Mouse (Mus musculus) midbrain, embryonic 15.5 days (tissue): ENCODE measurements around the gene Hoxb3. TPM values are rescaled to one million over a fixed set of nuclear protein-coding genes. Genes with fewer than 3 reads are reported as not detected.

ENCODE experiments used
- ATAC-seq: fragments of 200-750 bp; cut with Nextera tagmentation; replicated peaks from 2 replicates; pipeline ENCODE4 v1.8.0; 2017; ENCODE audit warnings: moderate TSS enrichment
- H3K27ac ChIP-seq: fragments of 300-500 bp; sonication (generic); 2 replicates; pipeline ENCODE4 v1.5.1; 2015; ENCODE audit warnings: mild to moderate bottlenecking, inconsistent platforms
- H3K27me3 ChIP-seq: fragments of 300-500 bp; sonication (generic); replicated peaks from 2 replicates; pipeline ENCODE4 v1.6.1; 2015; ENCODE audit warnings: inconsistent platforms
- H3K36me3 ChIP-seq: fragments of 300-500 bp; sonication (generic); replicated peaks from 2 replicates; pipeline ENCODE4 v1.6.1; 2015; ENCODE audit warnings: inconsistent platforms
- H3K4me1 ChIP-seq: fragments of 300-500 bp; sonication (generic); 2 replicates; pipeline ENCODE4 v1.6.1; 2015; ENCODE audit warnings: inconsistent platforms
- H3K4me2 ChIP-seq: fragments of 300-500 bp; sonication (generic); 2 replicates; pipeline ENCODE4 v1.6.1; 2015; ENCODE audit warnings: inconsistent platforms, mild to moderate bottlenecking, moderate library complexity
- H3K4me3 ChIP-seq: fragments of 300-500 bp; sonication (generic); 2 replicates; pipeline ENCODE4 v1.5.1; 2015; ENCODE audit warnings: mild to moderate bottlenecking, inconsistent platforms
- H3K9ac ChIP-seq: fragments of 300-500 bp; sonication (generic); 2 replicates; pipeline ENCODE4 v1.6.1; 2015; ENCODE audit warnings: mild to moderate bottlenecking, inconsistent platforms
- H3K9me3 ChIP-seq: fragments of 300-500 bp; sonication (generic); 2 replicates; pipeline ENCODE4 v1.6.1; 2016; ENCODE audit warnings: inconsistent platforms
- WGBS: fragments of 180-500 bp; shearing (Covaris S2); methylation state at CpG from one replicate; pipeline ENCODE4 v1.1.7; 2015; ENCODE audit warnings: mixed read lengths; 5-methylcytosine and 5-hydroxymethylcytosine counted together
- polyA plus RNA-seq: library from polyadenylated mRNA; unstranded; fragments of >200 nt; fragmentation: Nextera tagmentation; extraction: Ambion mirVana; gene quantifications from 2 replicates; pipeline ENCODE4 v1.2.1, GENCODE M21; 2015

Gene Hoxb3
- polyA plus RNA-seq, 1 experiment from 2014 or later: not detected

DNA sequence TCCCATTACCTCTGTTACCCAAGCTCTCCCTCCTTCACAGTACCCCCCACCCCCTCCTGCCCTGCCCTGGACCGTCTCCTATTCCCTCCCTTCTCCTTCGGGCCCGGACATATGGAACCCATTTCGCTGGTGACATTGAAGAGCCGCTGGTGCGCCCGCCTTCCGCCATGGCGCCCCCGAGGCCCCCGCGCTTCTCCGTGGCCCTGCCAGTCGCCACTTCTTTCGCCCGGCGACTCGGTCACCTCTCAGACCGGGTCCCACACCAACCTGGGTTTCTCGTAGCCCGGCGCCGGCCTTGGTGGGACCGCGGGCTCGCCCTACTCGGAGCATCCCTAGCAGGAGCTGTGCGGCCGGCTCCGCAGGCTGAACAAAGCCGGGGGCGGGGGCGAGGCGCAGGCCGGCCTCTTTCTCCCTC is 9.5 kb downstream of the Hoxb3 start:
- Histone ChIP-seq H3K27me3 (peaks cover 99% of the 10 kb centered on the region), H3K9me3 (no peaks in the 10 kb centered on the region), H3K36me3 (no peaks in the 10 kb centered on the region), H3K9ac (no peak overlapping the region), H3K27ac (no peak overlapping the region), H3K4me3 (no peak overlapping the region), H3K4me2 (no peak overlapping the region), H3K4me1 (no peaks in the 10 kb centered on the region; the same call in 1 of the 2 replicates)
- no peak for ATAC-seq
- under 1% methylated on average over 35 of the region's 35 CpGs for WGBS

DNA sequence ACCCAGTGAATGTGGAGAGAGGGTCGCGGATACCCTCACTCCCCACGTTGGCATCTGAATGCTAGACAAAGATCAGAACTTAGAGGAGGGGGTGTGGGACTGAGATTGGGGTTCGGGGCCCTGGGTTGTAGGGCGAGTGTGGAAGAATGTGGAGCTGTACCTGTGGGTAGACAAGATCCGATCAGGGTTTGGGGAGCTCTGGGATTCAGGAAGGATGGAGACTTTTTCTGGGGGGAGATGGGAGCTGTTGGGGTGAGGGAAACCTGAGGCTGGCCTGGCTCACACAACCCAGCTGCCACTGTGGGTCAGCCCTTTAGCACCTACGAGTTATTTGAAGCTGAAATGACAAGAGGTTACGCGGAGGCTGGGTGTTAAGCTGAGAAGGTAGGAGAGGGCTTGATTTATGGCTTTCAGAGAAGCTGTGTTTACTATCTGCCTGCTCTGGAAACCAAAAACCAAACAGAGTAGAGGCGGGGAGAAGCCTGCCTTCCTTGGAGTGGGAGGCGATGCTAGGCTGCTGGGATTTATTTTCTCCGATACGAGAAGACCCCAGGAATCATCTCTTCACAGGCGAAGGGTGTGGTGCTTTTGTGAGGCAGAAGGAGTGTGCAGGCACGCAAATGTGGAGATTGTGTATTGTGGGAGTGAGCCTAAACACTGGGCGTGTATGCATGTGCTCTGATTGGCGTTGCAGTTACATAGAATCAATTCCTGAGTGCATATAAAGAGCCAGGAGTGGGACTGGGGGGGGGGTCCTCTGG is 10.3 kb downstream of the Hoxb3 start:
- Histone ChIP-seq H3K4me2 (no peak overlapping the region), H3K4me3 (no peak overlapping the region), H3K27me3 (peaks cover 99% of the 10 kb centered on the region), H3K9me3 (no peaks in the 10 kb centered on the region), H3K9ac (no peak overlapping the region), H3K36me3 (no peaks in the 10 kb centered on the region), H3K27ac (no peak overlapping the region), H3K4me1 (no peaks in the 10 kb centered on the region; the same call in 1 of the 2 replicates)
- no peak for ATAC-seq
- WGBS: 3% methylated on average over 17 of the region's 17 CpGs

DNA sequence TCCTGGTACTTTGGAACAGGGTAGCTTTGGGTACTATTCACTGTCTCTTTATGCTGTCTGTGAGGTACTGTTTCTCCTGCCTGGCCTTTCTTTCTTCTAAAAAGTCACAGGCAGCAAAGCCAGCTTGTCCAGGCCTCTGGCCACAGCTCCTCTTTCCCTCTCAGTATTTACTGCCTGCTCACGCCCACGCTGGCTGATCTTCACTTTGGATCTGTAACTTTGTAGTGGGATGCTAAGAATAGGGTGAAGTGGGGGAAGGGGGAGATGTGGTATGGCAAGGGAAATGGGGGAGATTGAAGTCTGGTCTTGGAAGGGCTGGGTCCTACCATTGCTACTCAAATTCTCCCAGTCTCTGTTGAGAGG is 10.9 kb downstream of the Hoxb3 start:
- no peak for ATAC-seq
- Histone ChIP-seq H3K27ac (no peak overlapping the region), H3K4me1 (no peaks in the 10 kb centered on the region; the same call in 1 of the 2 replicates), H3K27me3 (peaks cover 99% of the 10 kb centered on the region), H3K9ac (no peak overlapping the region), H3K9me3 (no peaks in the 10 kb centered on the region), H3K4me2 (no peak overlapping the region), H3K36me3 (no peaks in the 10 kb centered on the region), H3K4me3 (no peak overlapping the region)
- 0% methylated on average over 2 of the region's 2 CpGs for WGBS

DNA sequence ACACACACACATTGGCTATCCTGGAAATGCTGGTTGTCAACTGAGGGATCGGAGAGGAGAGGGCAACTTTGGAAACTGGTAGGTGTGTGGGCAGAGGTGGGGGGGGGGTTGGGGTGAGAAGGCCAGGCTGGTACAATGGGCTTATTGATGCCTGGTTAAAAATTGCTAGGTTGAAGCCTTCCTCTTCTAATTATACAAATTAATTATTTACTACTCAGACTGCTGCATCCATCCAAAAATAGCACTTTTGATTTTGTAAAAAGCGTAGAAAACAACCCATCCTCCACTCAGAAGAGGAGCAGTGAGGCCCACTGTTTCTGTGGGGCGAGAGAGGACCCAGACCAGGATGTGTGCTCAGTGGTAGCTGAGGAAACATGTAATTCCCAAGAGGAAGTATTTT is 11.9 kb downstream of the Hoxb3 start:
- Histone ChIP-seq H3K27ac (no peak overlapping the region), H3K27me3 (peaks cover 100% of the 10 kb centered on the region), H3K9ac (no peak overlapping the region), H3K4me2 (no peak overlapping the region), H3K9me3 (no peaks in the 10 kb centered on the region), H3K36me3 (no peaks in the 10 kb centered on the region), H3K4me1 (no peaks in the 10 kb centered on the region; the same call in 1 of the 2 replicates), H3K4me3 (no peak overlapping the region)
- no peak for ATAC-seq
- 36% methylated on average over 3 of the region's 3 CpGs for WGBS

DNA sequence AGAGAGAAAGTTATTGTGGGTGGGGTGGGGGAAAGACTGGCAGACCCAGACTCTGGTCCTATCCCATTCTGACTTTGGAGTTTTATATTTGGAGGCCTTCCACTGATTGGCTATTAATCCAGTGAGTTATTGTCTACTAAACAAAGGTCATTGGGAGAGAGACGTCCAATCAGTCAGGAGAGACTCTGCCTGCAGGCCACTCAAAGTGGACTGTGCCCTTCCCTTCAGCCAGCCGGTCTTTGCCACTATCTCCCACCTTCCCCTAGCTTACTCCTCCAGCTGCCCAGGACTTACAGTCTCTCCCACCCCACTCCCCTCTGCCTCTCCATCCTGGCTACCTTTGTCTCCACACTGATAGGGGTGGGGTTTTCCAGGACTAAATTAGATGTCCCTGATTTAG is 13.5 kb downstream of the Hoxb3 start:
- peaks cover 3% of the 10 kb centered on the region; the same call in 1 of the 2 replicates for H3K4me1 ChIP-seq
- H3K9ac ChIP-seq: no peak overlapping the region
- peaks cover 98% of the 10 kb centered on the region for H3K27me3 ChIP-seq
- H3K4me2 ChIP-seq: no peak overlapping the region
- H3K36me3 ChIP-seq: no peaks in the 10 kb centered on the region
- H3K27ac ChIP-seq: no peak overlapping the region
- H3K4me3 ChIP-seq: no peak overlapping the region
- no peak for ATAC-seq
- WGBS: 5% methylated on average over 2 of the region's 2 CpGs
- no peaks in the 10 kb centered on the region for H3K9me3 ChIP-seq

DNA sequence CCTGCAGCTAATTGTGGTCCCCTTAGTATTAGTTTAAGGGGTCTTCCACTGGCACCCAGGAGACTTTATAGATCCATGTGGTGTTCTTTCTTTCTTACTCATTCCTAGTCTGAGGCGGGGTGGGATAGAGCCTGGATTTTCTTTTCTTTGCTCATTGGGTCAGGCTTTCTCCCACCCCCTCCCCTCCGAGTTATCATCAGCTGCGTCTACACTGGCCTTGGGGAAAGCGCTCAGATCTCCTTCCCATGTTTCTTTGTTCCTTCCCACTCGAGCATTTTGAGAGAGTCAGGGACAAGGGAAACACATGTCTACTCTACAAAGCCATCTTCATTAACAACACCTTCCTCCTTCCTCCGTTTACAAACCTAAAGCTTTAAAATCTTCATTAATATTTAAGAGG is 13.9 kb downstream of the Hoxb3 start:
- no peak for ATAC-seq
- Histone ChIP-seq H3K4me1 (peaks cover 3% of the 10 kb centered on the region; the same call in 1 of the 2 replicates), H3K27ac (no peak overlapping the region), H3K9me3 (no peaks in the 10 kb centered on the region), H3K4me2 (no peak overlapping the region), H3K27me3 (peaks cover 98% of the 10 kb centered on the region), H3K9ac (no peak overlapping the region), H3K36me3 (no peaks in the 10 kb centered on the region), H3K4me3 (no peak overlapping the region)
- WGBS: under 1% methylated on average over 6 of the region's 6 CpGs

DNA sequence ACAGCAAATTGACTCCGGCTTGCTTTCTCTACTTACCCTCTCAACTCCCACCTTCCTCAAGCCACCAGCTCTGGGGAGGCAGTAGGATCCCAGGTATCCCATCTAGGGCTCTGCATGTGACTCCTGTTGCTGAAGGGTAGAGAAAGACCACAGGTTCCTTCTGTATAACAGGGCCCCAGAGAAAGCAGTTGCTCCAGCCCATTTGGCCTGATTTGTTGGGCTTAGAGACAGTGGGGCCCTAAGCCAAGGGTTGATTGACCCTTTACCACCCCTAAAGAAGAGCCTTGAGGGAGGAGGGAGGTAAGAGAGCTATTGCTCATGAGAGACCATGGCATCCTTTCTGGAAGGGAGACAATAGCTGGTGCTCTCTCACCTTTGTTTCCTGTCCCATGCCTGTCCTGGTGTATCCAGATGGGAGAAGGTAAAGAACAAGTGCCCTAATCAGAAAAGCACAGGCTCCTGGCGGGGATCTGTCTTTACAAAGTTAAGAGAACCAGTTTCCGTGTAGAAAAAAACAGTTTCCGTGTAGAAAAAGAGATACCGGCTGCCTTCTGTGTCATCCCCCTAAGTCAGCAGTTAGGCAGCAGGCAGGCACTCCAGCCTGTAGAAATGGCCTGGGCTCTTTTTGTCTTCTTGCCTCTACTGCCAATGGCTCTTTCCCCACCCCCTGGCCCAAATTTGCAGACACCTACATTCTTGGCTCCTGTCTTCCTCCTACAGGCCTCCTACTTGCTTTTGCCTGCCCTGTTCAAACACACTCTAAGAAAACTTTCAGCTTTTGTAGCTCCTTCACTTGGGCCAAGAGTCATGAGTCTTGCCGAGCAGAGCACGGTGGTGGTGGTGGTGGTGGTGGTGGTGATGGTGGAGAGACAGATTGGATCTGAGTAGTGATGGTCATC is 16.1 kb downstream of the Hoxb3 start:
- H3K27me3 ChIP-seq: peaks cover 97% of the 10 kb centered on the region
- 11% methylated on average over 7 of the region's 7 CpGs for WGBS
- H3K4me1 ChIP-seq: 0 out of 2 replicates have a peak, but pooled peaks cover 3% of the 10 kb centered on the region

DNA sequence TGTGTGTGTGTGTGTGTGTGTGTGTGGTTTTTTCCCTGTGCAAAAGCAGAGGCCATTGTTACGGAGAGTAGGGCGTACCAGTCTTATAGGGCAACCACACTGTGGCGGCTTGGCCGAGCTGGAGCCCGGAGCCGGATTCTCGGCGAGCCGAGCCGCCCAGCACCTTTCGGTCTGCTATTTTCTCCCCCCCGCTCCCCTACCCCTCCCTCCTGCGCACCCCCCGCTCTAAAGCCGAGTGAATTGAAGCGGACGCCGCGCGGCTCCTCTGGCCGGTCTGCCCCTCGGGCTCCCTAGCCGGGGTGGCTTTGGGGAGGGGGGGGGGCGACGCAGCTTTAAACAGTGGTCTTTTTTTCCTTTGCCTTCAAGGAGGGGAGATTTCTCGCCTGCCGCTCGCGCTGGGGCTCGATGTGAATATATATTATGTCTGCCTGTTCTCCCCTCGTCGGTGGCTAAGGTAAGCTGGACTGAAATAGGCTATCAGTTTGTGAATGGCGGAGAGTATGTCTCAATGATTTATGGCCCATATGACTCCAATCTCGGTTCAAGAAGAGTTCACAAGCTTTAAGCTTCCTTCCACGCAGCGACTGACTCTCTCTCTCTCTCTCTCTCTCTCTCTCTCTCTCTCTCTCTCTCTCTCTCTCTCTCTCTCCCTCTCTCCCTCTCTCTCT is 17.7 kb downstream of the Hoxb3 start:
- Histone ChIP-seq H3K9me3 (no peaks in the 10 kb centered on the region), H3K27ac (no peak overlapping the region), H3K9ac (no peak overlapping the region), H3K4me3 (no peak overlapping the region), H3K4me2 (no peak overlapping the region), H3K4me1 (peaks cover 9% of the 10 kb centered on the region; the same call in 1 of the 2 replicates), H3K36me3 (no peaks in the 10 kb centered on the region), H3K27me3 (peaks cover 97% of the 10 kb centered on the region)
- WGBS: under 1% methylated on average over 17 of the region's 36 CpGs
- no peak for ATAC-seq

More for the DNA sequence above, 16.1 kb downstream of the Hoxb3 start:
- Histone ChIP-seq H3K4me3 (no peak overlapping the region), H3K4me2 (no peak overlapping the region), H3K9me3 (no peaks in the 10 kb centered on the region), H3K9ac (no peak overlapping the region), H3K36me3 (no peaks in the 10 kb centered on the region), H3K27ac (no peak overlapping the region)
- ATAC-seq: no peak

DNA sequence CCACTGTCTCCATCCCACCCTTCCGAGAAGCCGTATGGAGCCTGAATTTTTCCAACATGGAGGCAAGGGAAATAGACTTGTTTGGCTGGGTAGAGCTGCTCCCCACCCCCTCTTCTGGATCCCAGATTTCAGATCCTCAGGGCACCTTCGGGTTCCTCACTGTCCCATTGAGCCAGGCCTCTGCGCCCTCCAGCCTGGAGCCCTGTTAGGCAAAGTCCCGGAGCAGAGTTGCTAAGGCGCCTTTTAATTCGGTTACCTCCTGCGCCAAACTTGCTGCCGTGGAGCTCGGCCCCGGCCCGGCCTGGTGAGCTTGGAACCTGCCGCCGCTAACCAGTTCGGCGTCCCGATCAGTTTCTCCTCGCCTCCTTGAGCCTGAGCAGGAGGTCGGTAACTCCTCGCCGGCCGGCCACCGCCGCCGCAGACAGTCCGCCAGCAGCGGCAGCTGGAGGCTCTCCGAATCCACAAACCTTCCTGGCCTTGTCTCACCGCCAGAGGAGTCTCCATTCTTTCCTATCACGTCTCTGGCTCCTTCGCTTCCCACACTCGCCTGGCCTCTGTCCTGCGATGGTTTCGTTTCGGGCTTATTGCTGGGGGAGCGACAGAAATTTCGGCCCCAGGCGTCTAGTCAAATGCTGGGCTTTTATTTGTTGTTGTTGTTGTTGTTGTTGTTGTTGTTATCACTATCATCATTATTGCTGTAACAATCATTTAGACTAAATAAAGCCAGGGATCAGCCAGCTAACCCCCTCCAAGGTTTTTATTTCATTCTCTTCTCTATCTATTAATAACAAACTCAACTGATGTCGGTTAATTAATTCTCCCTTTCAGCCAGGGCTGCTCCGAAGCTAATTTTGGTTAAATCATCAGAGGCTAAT is 18.8 kb downstream of the Hoxb3 start:
- Histone ChIP-seq H3K27ac (no peak overlapping the region), H3K36me3 (no peaks in the 10 kb centered on the region)
- WGBS: under 1% methylated on average over 40 of the region's 40 CpGs

DNA sequence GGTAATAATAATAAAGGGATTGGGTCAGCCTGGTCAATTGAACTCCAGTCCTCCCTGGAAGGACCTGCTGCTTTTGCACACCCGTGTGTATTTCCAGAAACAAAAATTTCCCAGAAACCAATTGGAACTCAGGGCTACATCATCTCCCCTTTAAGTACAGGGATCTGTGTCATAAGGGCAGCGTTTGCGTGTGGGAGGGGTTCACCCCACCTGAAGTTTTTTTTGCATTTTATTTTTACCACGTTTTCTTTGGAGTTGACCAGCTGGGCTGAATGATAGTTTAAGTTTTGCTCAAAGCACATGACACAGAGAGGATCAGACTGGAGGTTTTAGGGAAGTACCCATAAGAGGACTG is 19.4 kb downstream of the Hoxb3 start:
- Histone ChIP-seq H3K36me3 (no peaks in the 10 kb centered on the region), H3K27ac (no peak overlapping the region), H3K4me1 (peaks cover 9% of the 10 kb centered on the region; the same call in 1 of the 2 replicates), H3K27me3 (peaks cover 95% of the 10 kb centered on the region), H3K9me3 (no peaks in the 10 kb centered on the region), H3K9ac (no peak overlapping the region), H3K4me2 (no peak overlapping the region), H3K4me3 (no peak overlapping the region)
- no peak for ATAC-seq
- 5% methylated on average over 4 of the region's 4 CpGs for WGBS

More for the DNA sequence above, 18.8 kb downstream of the Hoxb3 start:
- H3K27me3 ChIP-seq: peaks cover 97% of the 10 kb centered on the region
- H3K4me3 ChIP-seq: no peak overlapping the region
- H3K4me2 ChIP-seq: no peak overlapping the region
- ATAC-seq: no peak
- peaks cover 9% of the 10 kb centered on the region; the same call in 1 of the 2 replicates for H3K4me1 ChIP-seq
- H3K9ac ChIP-seq: no peak overlapping the region
- no peaks in the 10 kb centered on the region for H3K9me3 ChIP-seq

DNA sequence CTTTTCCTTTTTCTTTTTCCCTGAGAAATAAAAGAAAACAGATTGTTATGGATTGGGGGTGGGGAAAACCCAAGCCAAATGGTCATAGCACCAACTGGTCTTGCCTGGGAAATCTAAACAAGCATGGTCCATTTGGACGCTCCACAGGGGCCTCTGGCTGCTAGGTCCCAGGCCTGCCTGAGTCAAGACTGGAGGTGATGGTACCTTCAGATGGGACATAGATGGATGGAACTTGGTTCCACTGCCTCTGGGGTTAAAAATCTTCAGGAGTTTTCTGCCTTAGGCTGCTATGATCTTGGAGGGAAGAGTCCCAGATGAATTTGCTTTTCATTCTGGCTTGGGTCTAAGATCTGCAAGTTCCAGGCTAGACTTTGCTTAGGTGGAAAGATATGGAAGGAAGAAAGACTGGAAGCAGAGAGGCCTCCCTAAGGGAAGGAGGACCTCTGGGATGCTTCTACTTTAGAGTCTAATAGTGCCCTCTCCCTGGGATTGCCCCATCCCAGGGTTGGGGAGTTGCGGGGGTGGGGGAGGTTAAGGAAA is 20.1 kb downstream of the Hoxb3 start:
- no peaks in the 10 kb centered on the region for H3K36me3 ChIP-seq
- H3K27ac ChIP-seq: no peak overlapping the region
- WGBS: 4% methylated on average over 2 of the region's 2 CpGs
- H3K9me3 ChIP-seq: no peaks in the 10 kb centered on the region
- no peak overlapping the region for H3K4me3 ChIP-seq
- H3K4me2 ChIP-seq: no peak overlapping the region
- peaks cover 94% of the 10 kb centered on the region for H3K27me3 ChIP-seq
- H3K9ac ChIP-seq: no peak overlapping the region
- no peak for ATAC-seq
- H3K4me1 ChIP-seq: peaks cover 9% of the 10 kb centered on the region; the same call in 1 of the 2 replicates
